Mouse (Mus musculus): Measurements from ENCODE around the gene Tmem218.

Tmem218 gene

GRCm38 (mm10) chr9:37232201-37233195 lies 24.5 kb downstream of the Tmem218 start:
- peak in 1 of 2 experiments; percentile 46 for DNase-seq (ENCODE audit: low spot score in 2 of 2)

GRCm38 (mm10) chr9:37235951-37236737 lies 28.1 kb downstream of the Tmem218 start:
- DNase-seq (ENCODE audit: low spot score in 2 of 2), result peak in 1 of 2 experiments; percentile 61

- DNase-seq (ENCODE audit: low spot score in 2 of 2), result no peak
Observed at GRCm38 (mm10) chr9:37242764-37243163, 34.7 kb downstream of the Tmem218 start.

GRCm38 (mm10) chr9:37244600-37244999 lies 36.6 kb downstream of the Tmem218 start:
- DNase-seq (ENCODE audit: low spot score in 2 of 2), result no peak

GRCm38 (mm10) chr9:37245404-37245803 lies 37.4 kb downstream of the Tmem218 start:
- peak in 1 of 2 experiments; percentile 35 for DNase-seq (ENCODE audit: low spot score in 2 of 2)

- DNase-seq (ENCODE audit: low spot score in 2 of 2), result no peak
Observed at GRCm38 (mm10) chr9:37245810-37246209, 37.8 kb downstream of the Tmem218 start.

GRCm38 (mm10) chr9:37247429-37247828 lies 39.4 kb downstream of the Tmem218 start:
- no peak for DNase-seq (ENCODE audit: low spot score in 2 of 2)

- DNase-seq (ENCODE audit: low spot score in 2 of 2), result peak in 1 of 2 experiments; percentile 47
Observed at GRCm38 (mm10) chr9:37248381-37248906, 40.4 kb downstream of the Tmem218 start.

- DNase-seq (ENCODE audit: low spot score in 2 of 2), result no peak
Observed at GRCm38 (mm10) chr9:37249976-37250375, 42.0 kb downstream of the Tmem218 start.

GRCm38 (mm10) chr9:37250631-37251030 lies 42.6 kb downstream of the Tmem218 start:
- no peak for DNase-seq (ENCODE audit: low spot score in 2 of 2)

GRCm38 (mm10) chr9:37254531-37255110 lies 46.6 kb downstream of the Tmem218 start:
- DNase-seq (ENCODE audit: low spot score in 2 of 2), result no peak

GRCm38 (mm10) chr9:37255149-37255888 lies 47.3 kb downstream of the Tmem218 start, which contains the start of gene Slc37a2:
TSS of gene Slc37a2 (minus strand) at chr9:37255738.
- peak; percentile 73 to 83 for DNase-seq (ENCODE audit: low spot score in 2 of 2)

- DNase-seq (ENCODE audit: low spot score in 2 of 2), result peak; percentile 61 to 63
Observed at GRCm38 (mm10) chr9:37255889-37256225, 47.8 kb downstream of the Tmem218 start.

GRCm38 (mm10) chr9:37266622-37267021 lies 58.6 kb downstream of the Tmem218 start:
- DNase-seq (ENCODE audit: low spot score in 2 of 2), result no peak
